Mouse (Mus musculus) MEL (cell line): ENCODE measurements around the gene Slc22a21.

Experiments used
- CTCF ChIP-seq, 3 experiments: IDR thresholded peaks in 2 of 3; conservative IDR thresholded peaks in 1 of 3; 2 replicates each; pipeline ENCODE4 v1.5.1; 2011 to 2012; ENCODE audit warnings: low read length in 3 of 3, low read depth in 2 of 3, mild to moderate bottlenecking in 2 of 3, improper control_type of control experiment in 1 of 3, inconsistent platforms in 1 of 3, mixed read lengths in 1 of 3, moderate library complexity in 1 of 3; ENCODE audit not compliant: control insufficient read depth in 1 of 3, insufficient read depth in 1 of 3, poor library complexity in 1 of 3, severe bottlenecking in 1 of 3
- MAFK ChIP-seq: IDR thresholded peaks from 2 replicates; pipeline ENCODE4 v1.6.1; 2011; ENCODE audit warnings: low read depth, mild to moderate bottlenecking, low read length, improper control_type of control experiment, borderline replicate concordance

DNA sequence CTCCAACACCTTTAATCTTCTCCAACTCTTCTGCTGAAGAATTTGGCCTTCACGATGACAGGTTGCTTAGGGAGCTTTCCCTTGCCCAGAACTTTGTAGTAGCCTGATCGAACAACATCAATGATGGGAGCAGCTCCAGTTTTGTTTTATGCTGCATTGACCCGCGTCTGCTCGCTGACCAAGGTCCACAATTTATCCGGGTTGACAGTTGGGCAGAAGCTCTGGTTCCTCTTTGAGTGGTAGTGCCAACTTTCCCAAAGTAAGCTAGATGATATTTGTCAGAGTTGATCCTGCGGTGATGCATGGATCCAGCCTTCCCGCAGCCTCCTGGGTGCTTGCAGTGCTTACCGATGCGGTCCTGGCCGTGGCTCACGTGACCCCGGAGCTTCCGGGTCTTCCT lies 77.4 kb downstream of the Slc22a21 start:
- no peak for TF ChIP-seq CTCF (IDR thresholded peaks at IDR 0.05 in 2 of 3, conservative IDR thresholded peaks at IDR 0.05 in 1 of 3; ENCODE audit: control insufficient read depth in 1 of 3, insufficient read depth in 1 of 3, low read depth in 2 of 3, low read length in 3 of 3, poor library complexity in 1 of 3, severe bottlenecking in 1 of 3)
- TF ChIP-seq MAFK = no peak
